Mouse (Mus musculus) CH12.LX (cell line): ENCODE results near the gene Tmeff2. TPM values are rescaled to one million over a fixed set of nuclear protein-coding genes. Genes with fewer than 3 reads are reported as not detected.

Experiments used
- DNase-seq: peaks from one replicate; pipeline ENCODE4 v3.0.0-alpha.2; 2013; ENCODE audit errors: extremely low read depth
- H3K27ac ChIP-seq: 2 replicates; pipeline ENCODE4 v1.5.1; 2012; ENCODE audit warnings: low read depth, mild to moderate bottlenecking, control low read depth, moderate library complexity; ENCODE audit not compliant: insufficient read depth
- H3K27me3 ChIP-seq: replicated peaks from 2 replicates; pipeline ENCODE3; 2012; ENCODE audit warnings: inconsistent platforms
- H3K36me3 ChIP-seq, 2 experiments: replicated peaks in 1 of 2; 2 replicates each; pipeline versions ENCODE3 to v1.6.1; 2012; ENCODE audit warnings: inconsistent platforms in 1 of 2, low read length in 1 of 2, mild to moderate bottlenecking in 1 of 2, mixed read lengths in 1 of 2, moderate library complexity in 1 of 2; ENCODE audit not compliant: control insufficient read depth in 1 of 2, insufficient read depth in 1 of 2
- H3K4me1 ChIP-seq, 2 experiments: 2 replicates each; pipeline ENCODE4 v1.6.1; 2012; ENCODE audit warnings: inconsistent platforms in 1 of 2, moderate library complexity in 1 of 2; ENCODE audit not compliant: insufficient read depth in 2 of 2, control insufficient read depth in 1 of 2
- H3K4me2 ChIP-seq: 2 replicates; pipeline ENCODE4 v1.6.1; 2012; ENCODE audit warnings: low read depth, mild to moderate bottlenecking, control low read depth; ENCODE audit not compliant: poor library complexity, insufficient read depth, severe bottlenecking
- H3K4me3 ChIP-seq, 3 experiments: fragments of 150-350 bp in 1 of 3; sonication (generic) in 1 of 3; replicated peaks in 1 of 3; 2 replicates each; pipeline versions ENCODE3 to v1.5.1; 2011 to 2012; ENCODE audit warnings: low read depth in 2 of 3, low read length in 2 of 3, mild to moderate bottlenecking in 2 of 3, moderate library complexity in 2 of 3, control low read depth in 1 of 3, improper control_type of control experiment in 1 of 3, inconsistent platforms in 1 of 3, mixed read lengths in 1 of 3; ENCODE audit not compliant: poor library complexity in 1 of 3
- H3K79me2 ChIP-seq: replicated peaks from 2 replicates; pipeline ENCODE4 v1.6.1; 2012; ENCODE audit warnings: mild to moderate bottlenecking, moderate library complexity; ENCODE audit not compliant: control insufficient read depth, poor library complexity, insufficient read depth, severe bottlenecking; ENCODE audit errors: extremely low read depth
- H3K9ac ChIP-seq: 2 replicates; pipeline ENCODE4 v1.6.1; 2012; ENCODE audit warnings: low read depth, mild to moderate bottlenecking, control low read depth, moderate library complexity; ENCODE audit not compliant: insufficient read depth
- H3K9me3 ChIP-seq: replicated peaks from 2 replicates; pipeline ENCODE3; 2012; ENCODE audit warnings: low read length, inconsistent platforms, mixed read lengths
- BHLHE40 ChIP-seq: IDR thresholded peaks from 2 replicates; pipeline ENCODE4 v1.6.1; 2011; ENCODE audit warnings: mild to moderate bottlenecking, low read depth, low read length, improper control_type of control experiment
- CHD1 ChIP-seq: IDR thresholded peaks from 2 replicates; pipeline ENCODE4 v1.6.1; 2012; ENCODE audit warnings: low read depth, low read length, improper control_type of control experiment, inconsistent platforms
- CHD2 ChIP-seq: IDR thresholded peaks from 2 replicates; pipeline ENCODE4 v1.6.1; 2011; ENCODE audit warnings: low read length, improper control_type of control experiment
- E2F4 ChIP-seq: IDR thresholded peaks from 2 replicates; pipeline ENCODE4 v1.6.1; 2011; ENCODE audit warnings: low read depth, low read length, improper control_type of control experiment; ENCODE audit not compliant: insufficient replicate concordance
- ELF1 ChIP-seq: IDR thresholded peaks from 2 replicates; pipeline ENCODE4 v1.6.1; 2014; ENCODE audit warnings: low read depth, mild to moderate bottlenecking, inconsistent platforms, low read length, improper control_type of control experiment
- EP300 ChIP-seq: IDR thresholded peaks from 2 replicates; pipeline ENCODE4 v1.6.1; 2011; ENCODE audit warnings: low read length, improper control_type of control experiment
- ETS1 ChIP-seq: conservative IDR thresholded peaks from 2 replicates; pipeline ENCODE4 v1.6.1; 2012; ENCODE audit warnings: low read depth, mild to moderate bottlenecking, inconsistent platforms, low read length, improper control_type of control experiment, moderate library complexity
- HCFC1 ChIP-seq: IDR thresholded peaks from 2 replicates; pipeline ENCODE4 v1.6.1; 2012; ENCODE audit warnings: low read depth, mild to moderate bottlenecking, inconsistent platforms, low read length, improper control_type of control experiment
- JUN ChIP-seq: IDR thresholded peaks from 2 replicates; pipeline ENCODE4 v1.6.1; 2011; ENCODE audit warnings: low read depth, mild to moderate bottlenecking, low read length, improper control_type of control experiment, moderate library complexity; ENCODE audit not compliant: insufficient read depth
- MEF2A ChIP-seq: IDR thresholded peaks from 2 replicates; pipeline ENCODE4 v1.6.1; 2014; ENCODE audit warnings: low read depth, mild to moderate bottlenecking, inconsistent platforms, low read length, improper control_type of control experiment, borderline replicate concordance
- MXI1 ChIP-seq: IDR thresholded peaks from 2 replicates; pipeline ENCODE4 v1.6.1; 2011; ENCODE audit warnings: mild to moderate bottlenecking, low read depth, low read length, improper control_type of control experiment
- NELFE ChIP-seq: IDR thresholded peaks from 2 replicates; pipeline ENCODE4 v1.6.1; 2011; ENCODE audit warnings: low read depth, low read length, improper control_type of control experiment
- PAX5 ChIP-seq: IDR thresholded peaks from 2 replicates; pipeline ENCODE4 v1.6.1; 2012; ENCODE audit warnings: low read length, inconsistent platforms, mixed read lengths
- RAD21 ChIP-seq: IDR thresholded peaks from 2 replicates; pipeline ENCODE4 v1.6.1; 2011; ENCODE audit warnings: low read depth, mild to moderate bottlenecking, low read length, improper control_type of control experiment, moderate library complexity
- RCOR1 ChIP-seq: conservative IDR thresholded peaks from 2 replicates; pipeline ENCODE4 v1.6.1; 2012; ENCODE audit warnings: low read depth, mild to moderate bottlenecking, inconsistent platforms, low read length, improper control_type of control experiment
- SIN3A ChIP-seq: IDR thresholded peaks from 2 replicates; pipeline ENCODE4 v1.6.1; 2012; ENCODE audit warnings: low read length, improper control_type of control experiment, inconsistent platforms
- SMC3 ChIP-seq: IDR thresholded peaks from 2 replicates; pipeline ENCODE4 v1.6.1; 2011; ENCODE audit warnings: low read depth, low read length, improper control_type of control experiment
- TBP ChIP-seq: conservative IDR thresholded peaks from 2 replicates; pipeline ENCODE4 v1.6.1; 2011; ENCODE audit warnings: low read depth, low read length, improper control_type of control experiment
- TCF12 ChIP-seq: IDR thresholded peaks from 2 replicates; pipeline ENCODE4 v1.6.1; 2014; ENCODE audit warnings: low read depth, mild to moderate bottlenecking, inconsistent platforms, low read length, improper control_type of control experiment
- UBTF ChIP-seq: IDR thresholded peaks from 2 replicates; pipeline ENCODE4 v1.6.1; 2012; ENCODE audit warnings: low read depth, mild to moderate bottlenecking, inconsistent platforms, low read length, improper control_type of control experiment, moderate library complexity
- USF1 ChIP-seq: IDR thresholded peaks from 2 replicates; pipeline ENCODE4 v1.6.1; 2014; ENCODE audit warnings: low read depth, mild to moderate bottlenecking, inconsistent platforms, low read length, improper control_type of control experiment
- USF2 ChIP-seq: conservative IDR thresholded peaks from 2 replicates; pipeline ENCODE4 v1.6.1; 2011; ENCODE audit warnings: low read depth, low read length, improper control_type of control experiment
- ZKSCAN1 ChIP-seq: IDR thresholded peaks from 2 replicates; pipeline ENCODE4 v1.6.1; 2012; ENCODE audit warnings: low read depth, inconsistent platforms, low read length, improper control_type of control experiment, borderline replicate concordance
- ZNF384 ChIP-seq: IDR thresholded peaks from 2 replicates; pipeline ENCODE4 v1.6.1; 2012; ENCODE audit warnings: low read depth, low read length, improper control_type of control experiment, inconsistent platforms
- dilution Hi-C: fragments of 300-500 bp; cut with MboI; formaldehyde crosslinking; loops from 2 replicates; pipeline ENCODE4 v1.14.3; 2020; ENCODE audit warnings: low sequenced_read_pairs; ENCODE audit not compliant: extremely low pct_unique_long_range_greater_than_20kb, extremely low pct_ligation_motif_present
- in situ Hi-C: fragments of 300-500 bp; cut with MboI; formaldehyde crosslinking; loops from 3 replicates; pipeline ENCODE4 v1.14.3; 2019; ENCODE audit warnings: low sequenced_read_pairs, low pct_ligation_motif_present, low pct_unique_long_range_greater_than_20kb, mixed read lengths
- polyA plus RNA-seq: library from polyadenylated mRNA; unstranded; fragments of >175 nt; gene quantifications from 2 replicates; pipeline ENCODE4 v1.2.1, GENCODE M21; 2012; ENCODE audit warnings: low read depth; ENCODE audit not compliant: insufficient read length
- total RNA-seq, 2 experiments: library from RNA; depleted of rRNA; stranded (reverse); fragments of 300-350 nt in 1 of 2; fragments of >200 nt in 1 of 2; gene quantifications; 2 replicates each; pipeline ENCODE4 v1.2.3; 2012 to 2014

Tmeff2 gene
- total and polyA plus RNA-seq, 3 experiments: not detected

GRCm38 (mm10) chr1:51094713-51095112 lies 194.3 kb downstream of the Tmeff2 start:
- no peak for TF ChIP-seq RAD21
- dilution Hi-C loops (no loop called here), in situ Hi-C loops (no loop called here)
- no peak for DNase-seq
- Histone ChIP-seq H3K79me2 (no peaks in the 10 kb centered on the region), H3K27ac (no peak overlapping the region), H3K9me3 (no peaks in the 10 kb centered on the region), H3K4me1 (no peaks in the 10 kb centered on the region), H3K4me2 (no peak overlapping the region), H3K36me3 (no peaks in the 10 kb centered on the region), H3K9ac (no peak overlapping the region), H3K4me3 (no peak overlapping the region), H3K27me3 (no peaks in the 10 kb centered on the region)

GRCm38 (mm10) chr1:51096848-51097598 lies 196.6 kb downstream of the Tmeff2 start:
- H3K4me3 ChIP-seq: no peak overlapping the region
- TF ChIP-seq MEF2A: no peak
- no peak for TF ChIP-seq USF1
- TF ChIP-seq EP300: no peak
- TF ChIP-seq SIN3A: no peak
- TF ChIP-seq CHD1: no peak
- TF ChIP-seq ETS1: no peak
- TF ChIP-seq RCOR1: no peak
- no peak for TF ChIP-seq MXI1
- H3K9me3 ChIP-seq: no peaks in the 10 kb centered on the region
- H3K4me2 ChIP-seq: no peak overlapping the region
- no peak overlapping the region for H3K27ac ChIP-seq
- H3K9ac ChIP-seq: no peak overlapping the region
- no peaks in the 10 kb centered on the region for H3K36me3 ChIP-seq
- H3K79me2 ChIP-seq: no peaks in the 10 kb centered on the region
- in situ Hi-C loops (no loop called here), dilution Hi-C loops (no loop called here)
- no peaks in the 10 kb centered on the region for H3K27me3 ChIP-seq
- no peak for DNase-seq
- no peaks in the 10 kb centered on the region for H3K4me1 ChIP-seq

- H3K4me2 ChIP-seq: no peak overlapping the region
- 0 out of 4 replicates have a peak, but pooled peaks cover 0 to 2% of the 10 kb centered on the region in 2 experiments for H3K4me1 ChIP-seq
- H3K79me2 ChIP-seq: no peaks in the 10 kb centered on the region
- H3K36me3 ChIP-seq: no peaks in the 10 kb centered on the region
- no peaks in the 10 kb centered on the region for H3K27me3 ChIP-seq
- no peak for DNase-seq
- no peak overlapping the region for H3K4me3 ChIP-seq
- dilution Hi-C loops: no loop called here
- no peaks in the 10 kb centered on the region for H3K9me3 ChIP-seq
- H3K27ac ChIP-seq: no peak overlapping the region
- TF ChIP-seq ZNF384 (no peak), E2F4 (no peak), USF2 (no peak), TCF12 (no peak), UBTF (no peak), RAD21 (no peak), SMC3 (no peak), ZKSCAN1 (no peak), NELFE (no peak), TBP (no peak), ELF1 (no peak), CHD2 (no peak), JUN (no peak), BHLHE40 (no peak), EP300 (no peak), HCFC1 (no peak), PAX5 (no peak), USF1 (no peak)
- no peak overlapping the region for H3K9ac ChIP-seq
- in situ Hi-C loops: no loop called here
These were observed 200.7 kb downstream of the Tmeff2 start for GRCm38 (mm10) chr1:51101034-51101590.
